Mouse (Mus musculus) MEL (cell line): Measurements from ENCODE around the gene Lgsn.

Experiments used
- CTCF ChIP-seq, 3 experiments: IDR thresholded peaks in 2 of 3; conservative IDR thresholded peaks in 1 of 3; 2 replicates each; pipeline ENCODE4 v1.5.1; 2011 to 2012; ENCODE audit warnings: low read length in 3 of 3, low read depth in 2 of 3, mild to moderate bottlenecking in 2 of 3, improper control_type of control experiment in 1 of 3, inconsistent platforms in 1 of 3, mixed read lengths in 1 of 3, moderate library complexity in 1 of 3; ENCODE audit not compliant: control insufficient read depth in 1 of 3, insufficient read depth in 1 of 3, poor library complexity in 1 of 3, severe bottlenecking in 1 of 3
- POLR2AphosphoS2 ChIP-seq: IDR thresholded peaks from 2 replicates; pipeline ENCODE4 v1.6.1; 2011; ENCODE audit warnings: low read length, improper control_type of control experiment
- UBTF ChIP-seq: IDR thresholded peaks from 2 replicates; pipeline ENCODE4 v1.6.1; 2012; ENCODE audit warnings: low read depth, mild to moderate bottlenecking, inconsistent platforms, low read length, improper control_type of control experiment, moderate library complexity, borderline replicate concordance; ENCODE audit not compliant: insufficient read depth

DNA sequence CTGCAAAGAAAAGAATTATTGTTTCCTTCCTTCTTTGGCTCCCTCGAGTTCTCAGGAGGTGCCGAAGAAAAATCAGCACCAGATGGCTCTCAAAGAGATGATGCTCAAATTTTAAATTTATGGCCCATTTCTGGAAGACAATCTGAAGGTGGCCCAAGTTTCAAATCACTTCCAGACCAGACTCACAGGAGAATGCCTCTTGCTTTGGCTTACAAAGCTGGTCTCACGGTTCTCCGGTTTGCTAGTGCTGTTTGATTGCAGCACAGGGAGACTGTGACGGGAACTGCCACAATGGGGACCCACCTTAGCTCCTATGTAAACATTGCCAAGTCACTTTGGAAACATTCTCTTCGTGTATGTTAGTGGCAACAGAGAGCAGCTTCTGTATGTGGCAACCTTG is 26.5 kb upstream of the Lgsn start:
- TF ChIP-seq CTCF (IDR thresholded peaks at IDR 0.05 in 2 of 3, conservative IDR thresholded peaks at IDR 0.05 in 1 of 3; ENCODE audit: control insufficient read depth in 1 of 3, insufficient read depth in 1 of 3, low read depth in 2 of 3, low read length in 3 of 3, poor library complexity in 1 of 3, severe bottlenecking in 1 of 3) (no peak), POLR2AphosphoS2 (no peak), UBTF (no peak)
